1 mouse cellular context compared by ENCODE assay signal in genomic region chr15:96709491-96710351, GRCm38 (mm10).
A peak's percentile ranks its signal among the peaks of the same experiment; 100 is the strongest.
TF ChIP-seq lines count a peak whose summit lies in the region.

No protein-coding gene starts in this region.

TF ChIP-seq in CH12.LX, 34 proteins besides CTCF, POLR2A, EP300 and RAD21 (continued from another document):
- peak; percentile 87 for TF ChIP-seq MXI1 (IDR thresholded peaks at IDR 0.05; ENCODE audit: low read depth, low read length)
- peak; percentile 93 for TF ChIP-seq MYC (IDR thresholded peaks at IDR 0.05; ENCODE audit: low read depth, low read length)
- peak; percentile 82 for TF ChIP-seq USF2 (conservative IDR thresholded peaks at IDR 0.05; ENCODE audit: low read depth, low read length)
- TF ChIP-seq NELFE (IDR thresholded peaks at IDR 0.05; ENCODE audit: low read depth, low read length) = peak; percentile 76
- TF ChIP-seq POLR2AphosphoS2 (IDR thresholded peaks at IDR 0.05; ENCODE audit: low read depth, low read length) = no peak
- no peak for TF ChIP-seq KAT2A (IDR thresholded peaks at IDR 0.05; ENCODE audit: insufficient replicate concordance, low read length)
- TF ChIP-seq GABPA (IDR thresholded peaks at IDR 0.05; ENCODE audit: insufficient replicate concordance, low read depth, low read length) = no peak
- no peak for TF ChIP-seq PAX5 (IDR thresholded peaks at IDR 0.05; ENCODE audit: low read length)
- peak; percentile 2; the same call in 1 of the 2 replicates for TF ChIP-seq ETS1 (conservative IDR thresholded peaks at IDR 0.05; ENCODE audit: low read depth, low read length)
- peak; percentile 92 for TF ChIP-seq BHLHE40 (IDR thresholded peaks at IDR 0.05; ENCODE audit: low read depth, low read length)
- TF ChIP-seq TCF12 (IDR thresholded peaks at IDR 0.05; ENCODE audit: low read depth, low read length) = peak; percentile 64; the same call in 1 of the 2 replicates
- TF ChIP-seq MAFK (IDR thresholded peaks at IDR 0.05; ENCODE audit: insufficient replicate concordance, low read length) = no peak
- TF ChIP-seq NRF1 (IDR thresholded peaks at IDR 0.05; ENCODE audit: low read depth, low read length) = peak; percentile 92
- no peak for TF ChIP-seq JUN (IDR thresholded peaks at IDR 0.05; ENCODE audit: insufficient read depth, low read depth, low read length)
- no peak for TF ChIP-seq ZC3H11A (IDR thresholded peaks at IDR 0.05; ENCODE audit: low read depth, low read length)
- TF ChIP-seq MAX (IDR thresholded peaks at IDR 0.05; ENCODE audit: low read length) = peak; percentile 96
- TF ChIP-seq USF1 (IDR thresholded peaks at IDR 0.05; ENCODE audit: low read depth, low read length) = peak; percentile 93
- no peak for TF ChIP-seq JUND (conservative IDR thresholded peaks at IDR 0.05; ENCODE audit: low read depth, low read length)
- no peak for TF ChIP-seq MAZ (IDR thresholded peaks at IDR 0.05; ENCODE audit: low read depth, low read length)
- TF ChIP-seq MEF2A (IDR thresholded peaks at IDR 0.05; ENCODE audit: borderline replicate concordance, low read depth, low read length) = no peak
- TF ChIP-seq ELF1 (IDR thresholded peaks at IDR 0.05; ENCODE audit: low read depth, low read length) = no peak
- peak; percentile 79; the same call in 1 of the 2 replicates for TF ChIP-seq ZMIZ1 (IDR thresholded peaks at IDR 0.05; ENCODE audit: low read depth, low read length)
- no peak; the same call in 1 of the 2 replicates for TF ChIP-seq SMC3 (IDR thresholded peaks at IDR 0.05; ENCODE audit: low read depth, low read length)
- TF ChIP-seq CHD1 (IDR thresholded peaks at IDR 0.05; ENCODE audit: low read depth, low read length) = no peak; the same call in 1 of the 2 replicates
- no peak for TF ChIP-seq ZKSCAN1 (IDR thresholded peaks at IDR 0.05; ENCODE audit: borderline replicate concordance, low read depth, low read length)
